Mouse (Mus musculus) cerebellum, adult 2 months (tissue): ENCODE measurements at regions not wholly inside any gene's neighbourhood (a gene's known extent, or its start where the extent isn't known, plus 50 kb on each side); places are given as distances from the start of the nearest gene placed in this dataset.

Source experiments
- DNase-seq, 2 experiments: peaks; one replicate each; pipeline ENCODE4 v3.0.0; 2021
- H3K27ac ChIP-seq: fragments of 200-500 bp; 2 replicates; pipeline ENCODE4 v1.5.1; 2012; ENCODE audit warnings: low read length, control low read depth, inconsistent platforms; ENCODE audit not compliant: insufficient read depth
- H3K27me3 ChIP-seq: fragments of 200-500 bp; 2 replicates; pipeline ENCODE4 v1.6.1; 2012; ENCODE audit warnings: inconsistent platforms, mild to moderate bottlenecking, low read length, moderate library complexity; ENCODE audit not compliant: control insufficient read depth, insufficient read depth
- H3K4me1 ChIP-seq: fragments of 200-500 bp; 2 replicates; pipeline ENCODE4 v1.6.1; 2011; ENCODE audit warnings: low read length; ENCODE audit not compliant: control insufficient read depth, insufficient read depth
- H3K4me3 ChIP-seq: fragments of 200-500 bp; replicated peaks from 2 replicates; pipeline ENCODE3; 2011; ENCODE audit warnings: mild to moderate bottlenecking, low read depth, low read length, control low read depth; ENCODE audit not compliant: insufficient read depth
- CTCF ChIP-seq: fragments of 200-500 bp; IDR thresholded peaks from 2 replicates; pipeline ENCODE4 v1.5.1; 2011; ENCODE audit warnings: low read depth, mild to moderate bottlenecking, control low read depth, low read length, moderate library complexity, borderline replicate concordance; ENCODE audit not compliant: insufficient read depth
- POLR2A ChIP-seq: fragments of 200-500 bp; IDR thresholded peaks from 2 replicates; pipeline ENCODE4 v1.6.1; 2011; ENCODE audit warnings: low read length, control low read depth, borderline replicate concordance; ENCODE audit not compliant: insufficient read depth
- WGBS: fragments of 180-500 bp; shearing (Covaris S2); methylation state at CpG from one replicate; pipeline ENCODE4 v1.1.7; 2018; 5-methylcytosine and 5-hydroxymethylcytosine counted together

DNA sequence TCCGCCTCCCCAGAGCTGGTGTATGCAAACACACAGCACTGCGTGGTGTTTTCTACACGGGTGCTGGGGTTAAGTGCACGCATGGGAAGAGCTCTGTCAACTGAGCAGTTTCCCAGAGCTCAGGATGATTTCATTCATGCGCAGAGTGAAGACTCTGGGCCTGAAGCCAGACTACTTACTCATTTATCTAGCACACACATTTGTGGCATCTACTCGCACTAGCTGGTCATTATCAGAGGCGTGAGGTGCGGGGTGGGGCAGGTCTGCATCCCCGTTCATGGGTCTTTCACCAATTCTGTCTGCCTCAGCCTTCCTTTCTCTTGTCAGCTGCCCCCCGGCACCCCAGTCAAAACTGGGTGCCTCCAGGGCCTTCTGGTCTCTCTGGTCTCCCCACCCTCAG, 86.6 kb upstream of the Pgrmc2 start:
- no peak overlapping the region for H3K27ac ChIP-seq
- no peak for TF ChIP-seq POLR2A
- TF ChIP-seq CTCF: no peak
- H3K27me3 ChIP-seq: no peaks in the 10 kb centered on the region; the same call in 1 of the 2 replicates
- no peak overlapping the region for H3K4me3 ChIP-seq
- no peaks in the 10 kb centered on the region for H3K4me1 ChIP-seq
- 67% methylated on average over 10 of the region's 10 CpGs for WGBS
- no peak for DNase-seq

DNA sequence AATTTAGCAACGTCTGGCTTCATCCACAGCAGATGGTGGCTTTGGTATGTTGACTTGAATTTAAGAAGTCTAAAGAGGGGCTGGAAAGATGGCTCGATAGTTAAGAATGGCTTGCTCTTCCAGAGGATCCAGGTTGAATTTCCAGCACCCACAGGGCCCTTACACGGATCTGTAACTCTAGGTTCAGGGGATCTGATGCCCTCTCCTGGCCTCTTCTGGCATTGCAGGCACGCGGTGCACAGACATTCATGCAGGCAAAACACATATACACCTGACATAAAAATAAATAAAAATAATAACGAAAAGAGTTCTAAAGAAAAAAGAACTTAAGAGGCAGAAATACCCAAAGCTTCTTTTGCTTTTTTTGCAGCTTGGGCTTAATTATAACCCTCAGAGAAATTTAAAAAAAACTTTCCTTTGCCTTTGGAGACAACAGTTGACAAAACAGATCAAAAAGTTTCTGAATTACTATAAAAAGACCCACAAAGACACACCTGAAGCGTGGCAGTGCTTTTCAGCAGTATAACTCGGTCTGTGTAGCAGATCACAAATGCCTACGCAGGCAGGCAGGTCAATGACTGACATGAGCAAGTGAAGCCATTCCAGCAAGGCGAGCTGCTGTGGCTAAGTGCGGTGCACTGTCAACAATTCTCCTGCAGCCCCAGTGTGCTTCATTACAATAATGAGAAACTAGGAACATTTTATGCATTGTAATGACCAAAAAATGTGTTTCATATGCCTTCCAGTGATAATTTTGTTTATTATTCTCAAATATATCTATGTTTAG, 85.5 kb upstream of the Pgrmc2 start:
- DNase-seq: no peak
- TF ChIP-seq CTCF: no peak
- no peak for TF ChIP-seq POLR2A
- WGBS: 90% methylated on average over 11 of the region's 11 CpGs
- no peaks in the 10 kb centered on the region; the same call in 1 of the 2 replicates for H3K27me3 ChIP-seq
- no peaks in the 10 kb centered on the region for H3K4me1 ChIP-seq
- H3K4me3 ChIP-seq: no peak overlapping the region
- no peak overlapping the region for H3K27ac ChIP-seq

DNA sequence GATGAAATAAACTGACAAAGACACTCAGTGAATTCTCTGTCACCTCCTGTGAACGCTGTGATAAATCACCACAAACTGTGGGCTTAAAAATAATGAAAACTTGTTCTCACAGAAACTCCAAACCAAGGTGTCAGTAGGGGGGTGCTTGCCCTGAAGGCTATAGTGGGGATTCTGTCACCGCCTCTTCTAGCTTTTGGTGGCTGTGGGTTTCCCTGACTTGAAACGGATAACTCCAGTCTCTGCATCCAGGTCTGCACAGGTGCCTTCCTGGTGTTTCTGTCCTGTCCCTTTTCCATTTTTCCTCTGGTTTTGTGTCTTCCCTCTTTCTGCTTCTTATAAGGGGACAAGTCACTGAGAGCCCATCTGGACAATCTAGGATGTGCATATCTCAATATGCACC, 84.6 kb upstream of the Pgrmc2 start:
- DNase-seq: no peak
- Histone ChIP-seq H3K27me3 (no peaks in the 10 kb centered on the region), H3K4me3 (no peak overlapping the region), H3K27ac (no peak overlapping the region), H3K4me1 (no peaks in the 10 kb centered on the region)
- TF ChIP-seq POLR2A (no peak), CTCF (no peak)
- 92% methylated on average over 3 of the region's 3 CpGs for WGBS

DNA sequence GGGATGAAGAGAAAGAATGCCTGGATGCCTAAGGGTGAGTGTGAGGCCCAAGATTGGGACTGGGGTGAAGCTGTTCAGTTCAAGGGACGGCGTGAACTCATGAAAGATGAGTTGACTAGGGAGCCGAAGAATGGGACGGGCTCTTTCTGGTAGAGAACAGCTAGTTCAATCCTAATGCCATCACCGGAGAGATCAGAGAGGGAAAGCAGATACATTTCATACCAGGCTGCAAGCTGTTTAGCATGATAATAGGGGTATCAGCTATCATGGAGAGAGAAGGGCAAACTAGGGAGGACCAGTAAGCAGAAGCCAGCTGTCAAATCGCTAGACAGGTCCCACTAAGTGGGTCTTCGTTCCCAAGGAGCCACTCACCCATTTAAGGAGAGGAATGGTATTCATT, 81.9 kb upstream of the Pgrmc2 start:
- Histone ChIP-seq H3K4me1 (no peaks in the 10 kb centered on the region), H3K27ac (no peak overlapping the region), H3K27me3 (no peaks in the 10 kb centered on the region), H3K4me3 (no peak overlapping the region)
- TF ChIP-seq POLR2A: no peak
- TF ChIP-seq CTCF: no peak
- 81% methylated on average over 7 of the region's 7 CpGs for WGBS
- no peak for DNase-seq

DNA sequence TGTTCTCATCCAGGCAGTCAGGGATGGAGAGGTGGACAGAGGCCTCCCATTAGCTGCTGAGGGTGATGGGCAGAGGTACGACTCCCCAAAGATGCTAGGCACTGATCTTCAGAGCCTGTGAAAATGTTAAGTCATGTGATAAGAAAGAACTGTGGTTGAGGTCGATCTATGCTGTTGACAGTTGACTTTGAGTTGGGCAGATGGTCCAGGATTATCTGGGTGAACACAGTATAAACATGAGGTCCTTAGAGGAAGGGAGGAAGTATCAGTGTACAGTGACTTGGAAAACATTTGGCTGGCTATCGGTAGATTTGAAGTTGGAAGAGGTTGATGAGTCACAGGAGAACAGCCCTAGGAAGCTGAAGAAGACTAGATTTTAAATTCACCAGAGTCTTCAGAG, 80.9 kb upstream of the Pgrmc2 start:
- H3K4me1 ChIP-seq: no peaks in the 10 kb centered on the region
- no peak overlapping the region for H3K27ac ChIP-seq
- TF ChIP-seq CTCF (no peak), POLR2A (no peak)
- H3K4me3 ChIP-seq: no peak overlapping the region
- DNase-seq: no peak
- 87% methylated on average over 3 of the region's 3 CpGs for WGBS
- no peaks in the 10 kb centered on the region for H3K27me3 ChIP-seq

DNA sequence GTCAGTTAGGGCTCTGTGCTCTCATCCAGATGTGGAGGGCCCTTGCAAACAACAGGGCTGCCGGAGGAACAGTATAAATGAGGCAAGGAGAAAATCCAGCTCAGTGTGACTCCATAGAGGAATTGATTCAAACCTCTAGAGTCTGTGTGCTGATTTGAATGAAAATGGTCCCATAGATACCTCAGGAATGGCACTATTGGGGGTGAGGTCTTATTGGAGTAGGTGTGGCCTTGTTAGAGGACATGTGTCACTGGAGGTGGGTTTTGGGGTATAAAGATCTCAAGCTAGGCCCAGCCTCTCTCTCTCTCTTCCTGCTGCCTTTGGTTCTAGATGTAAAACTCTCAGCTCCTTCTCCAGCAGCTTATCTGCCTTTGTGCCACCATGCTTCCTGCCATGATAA, 79.7 kb upstream of the Pgrmc2 start:
- no peak for DNase-seq
- Histone ChIP-seq H3K4me1 (no peaks in the 10 kb centered on the region), H3K27ac (no peak overlapping the region), H3K4me3 (no peak overlapping the region), H3K27me3 (no peaks in the 10 kb centered on the region)
- TF ChIP-seq POLR2A: no peak
- no peak for TF ChIP-seq CTCF
- WGBS: 77% methylated on average over 1 of the region's 1 CpGs

DNA sequence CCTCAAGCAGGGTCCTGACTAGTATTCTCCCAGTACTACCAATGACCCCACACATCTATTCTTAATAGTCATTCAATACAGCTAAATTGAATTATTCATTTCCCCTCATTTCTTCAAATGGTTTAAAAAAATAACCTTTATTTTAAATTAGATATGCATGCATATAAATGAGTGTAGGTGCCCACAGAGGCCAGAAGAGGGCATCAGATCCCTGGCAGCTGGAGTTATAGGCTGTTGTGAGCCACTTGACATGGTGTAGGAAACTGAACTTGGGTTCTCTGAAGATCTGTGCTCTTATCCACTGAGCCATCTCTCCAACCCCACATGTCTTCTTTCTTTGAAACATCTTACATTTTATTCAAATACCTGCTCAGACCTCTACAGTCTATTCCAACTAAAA, 77.8 kb upstream of the Pgrmc2 start:
- Histone ChIP-seq H3K4me3 (no peak overlapping the region), H3K27ac (no peak overlapping the region)

DNA sequence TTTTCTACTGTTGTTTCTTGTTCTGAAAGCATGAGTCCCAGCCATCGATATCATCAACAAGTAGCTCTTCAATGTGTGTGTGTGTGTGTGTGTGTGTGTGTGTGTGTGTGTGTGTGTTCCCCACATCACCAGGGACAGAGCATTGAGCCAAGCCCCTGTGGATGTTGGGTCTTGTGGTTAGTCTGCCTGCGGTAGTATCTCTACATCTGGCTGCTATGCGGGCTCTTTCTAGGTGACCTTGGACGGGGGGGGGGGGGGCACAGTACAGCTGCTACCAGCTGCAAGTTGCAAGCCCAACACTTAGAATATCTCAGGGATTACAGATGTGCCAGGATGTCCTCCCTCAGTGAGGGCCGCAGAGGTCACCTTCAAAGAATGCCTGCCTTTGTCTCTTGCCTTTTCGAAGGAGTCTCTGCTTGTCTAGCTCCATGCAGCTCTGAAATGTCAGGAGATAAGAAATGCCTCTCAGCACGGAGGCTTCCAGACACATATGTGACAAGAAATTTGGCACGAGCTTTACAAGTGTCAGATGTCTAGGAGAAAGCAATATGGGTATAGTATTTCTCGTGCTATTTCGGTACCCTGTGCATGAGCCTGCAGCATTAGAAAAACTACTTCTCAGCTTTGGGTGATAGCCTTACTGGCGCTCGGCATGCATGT, 75.6 kb upstream of the Pgrmc2 start:
- no peaks in the 10 kb centered on the region for H3K27me3 ChIP-seq
- WGBS: 74% methylated on average over 12 of the region's 12 CpGs
- no peaks in the 10 kb centered on the region for H3K4me1 ChIP-seq
- H3K4me3 ChIP-seq: no peak overlapping the region
- no peak overlapping the region for H3K27ac ChIP-seq
- DNase-seq: no peak
- no peak for TF ChIP-seq POLR2A
- no peak for TF ChIP-seq CTCF

More for the DNA sequence above, 77.8 kb upstream of the Pgrmc2 start:
- Histone ChIP-seq H3K27me3 (no peaks in the 10 kb centered on the region), H3K4me1 (no peaks in the 10 kb centered on the region)
- TF ChIP-seq CTCF: no peak
- no peak for TF ChIP-seq POLR2A
- no peak for DNase-seq
